ENCODE assay signal across 32 mouse cellular contexts in the genomic region with DNA sequence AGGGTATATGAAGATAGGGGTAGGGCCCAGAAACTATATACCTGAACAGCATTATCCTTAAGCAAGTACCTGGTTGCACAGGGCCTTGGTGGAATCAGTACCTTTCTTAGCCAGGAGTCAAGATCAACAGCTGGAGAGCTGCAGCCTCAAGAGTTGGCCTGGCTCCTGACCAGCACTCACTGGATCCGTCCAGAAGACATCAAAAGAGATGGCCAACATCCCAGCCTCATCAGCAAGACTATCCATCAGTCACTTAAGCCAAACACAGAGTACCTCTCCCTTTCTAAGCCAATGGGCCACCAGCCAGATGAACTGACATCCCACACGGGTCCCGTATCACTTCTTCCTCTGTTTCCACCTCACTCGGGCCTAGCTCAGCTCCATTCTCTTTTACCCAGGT.
A peak's percentile ranks its signal among the peaks of the same experiment; 100 is the strongest.
DNase-seq lines count a peak whose midpoint lies in the region; ATAC-seq lines count a peak whose summit lies in the region.
"Had no signal": no experiment of that assay in that cellular context is flagged by ENCODE, and none has a peak within 500 bp of the region (broad histone marks: within the 10 kb centered on the region; RNA-seq: fewer than 3 reads in every experiment).

No protein-coding gene starts in this region.

- H3K27ac ChIP-seq in intestine, embryonic 15.5 days, result no peak overlapping the region
- H3K27ac ChIP-seq in forebrain, embryonic 16.5 days (ENCODE audit: low read length), result no peak overlapping the region
- H3K27ac ChIP-seq: embryonic facial prominence, embryonic 12.5 days; forebrain, embryonic 10.5 days; forebrain, embryonic 15.5 days; hindbrain, embryonic 10.5 days; hindbrain, embryonic 15.5 days; layer of hippocampus, adult 2 months; left cerebral cortex, adult 2 months; limb, embryonic 13.5 days; liver, embryonic 12.5 days; midbrain, embryonic 10.5 days; midbrain, embryonic 15.5 days; neural tube, embryonic 15.5 days had no signal

- H3K27me3 ChIP-seq in intestine, embryonic 15.5 days (replicated peaks), result no peaks in the 10 kb centered on the region
- no peaks in the 10 kb centered on the region for H3K27me3 ChIP-seq in forebrain, embryonic 16.5 days (replicated peaks; ENCODE audit: control insufficient read depth, insufficient read depth, low read length)
- H3K27me3 ChIP-seq: CH12.LX; embryonic facial prominence, embryonic 12.5 days; forebrain, embryonic 15.5 days; heart, embryonic 12.5 days; hindbrain, embryonic 15.5 days; limb, embryonic 13.5 days; midbrain, embryonic 15.5 days; neural tube, embryonic 15.5 days had no signal

- DNase-seq in heart, adult 11 months, result peak; percentile 91
- DNase-seq in heart, adult 9 months (ENCODE audit: low spot score in 2 of 2), result no peak
- DNase-seq in lung, postnatal 36 days, result peak; percentile 10
- no peak for DNase-seq in lung, adult 18-20 months
- peak; percentile 70 to 78 for DNase-seq in gastrocnemius, adult 8-10 months (ENCODE audit: low spot score in 2 of 2)
- peak; percentile 78 for DNase-seq in gastrocnemius, postnatal 25 days
- DNase-seq: adrenal gland, adult 2 months; cerebellum, adult 9-11 months; kidney, adult 18-20 months; kidney, postnatal 36 days; liver, postnatal 0 days; lung, postnatal 14 days; right cerebral cortex, postnatal 25 days; thymus, postnatal 4 days had no signal

- H3K36me3 ChIP-seq in intestine, embryonic 15.5 days, result no peaks in the 10 kb centered on the region
- H3K36me3 ChIP-seq in forebrain, embryonic 16.5 days (ENCODE audit: control insufficient read depth, insufficient read depth), result no peaks in the 10 kb centered on the region
- H3K36me3 ChIP-seq: embryonic facial prominence, embryonic 12.5 days; forebrain, embryonic 10.5 days; forebrain, embryonic 15.5 days; heart, embryonic 12.5 days; hindbrain, embryonic 10.5 days; hindbrain, embryonic 15.5 days; limb, embryonic 13.5 days; liver, embryonic 12.5 days; midbrain, embryonic 10.5 days; midbrain, embryonic 15.5 days; neural tube, embryonic 15.5 days had no signal

- H3K9ac ChIP-seq in intestine, embryonic 15.5 days, result no peak overlapping the region
- H3K9ac ChIP-seq in forebrain, embryonic 16.5 days (replicated peaks; ENCODE audit: low read depth, low read length), result no peak overlapping the region
- H3K9ac ChIP-seq: embryonic facial prominence, embryonic 12.5 days; forebrain, embryonic 15.5 days; heart, embryonic 12.5 days; hindbrain, embryonic 15.5 days; limb, embryonic 13.5 days; liver, embryonic 12.5 days; liver, postnatal 0 days; midbrain, embryonic 15.5 days; neural tube, embryonic 15.5 days had no signal

- no peaks in the 10 kb centered on the region for H3K4me1 ChIP-seq in intestine, embryonic 15.5 days (replicated peaks)
- H3K4me1 ChIP-seq in forebrain, embryonic 16.5 days (replicated peaks; ENCODE audit: control insufficient read depth, insufficient read depth, low read length), result no peaks in the 10 kb centered on the region
- H3K4me1 ChIP-seq: embryonic facial prominence, embryonic 12.5 days; forebrain, embryonic 10.5 days; forebrain, embryonic 15.5 days; heart, embryonic 12.5 days; hindbrain, embryonic 10.5 days; hindbrain, embryonic 15.5 days; limb, embryonic 13.5 days; liver, embryonic 12.5 days; midbrain, embryonic 10.5 days; midbrain, embryonic 15.5 days had no signal

- 70% methylated on average over 4 of the region's 4 CpGs for WGBS in intestine, embryonic 15.5 days
- 87% methylated on average over 4 of the region's 4 CpGs for WGBS in forebrain, embryonic 16.5 days

- ATAC-seq in intestine, embryonic 15.5 days, result no peak
- ATAC-seq in forebrain, embryonic 16.5 days, result no peak
- ATAC-seq: activated CD4-positive, CD25-positive, alpha-beta regulatory T cell, adult 4 months; forebrain, embryonic 15.5 days; inflammation-experienced regulatory T-cells, adult 6 months; liver, embryonic 12.5 days; liver, postnatal 0 days; midbrain, embryonic 15.5 days had no signal

- H3K9me3 ChIP-seq in intestine, embryonic 15.5 days, result no peaks in the 10 kb centered on the region
- H3K9me3 ChIP-seq in forebrain, embryonic 16.5 days (ENCODE audit: control insufficient read depth, low read length), result no peaks in the 10 kb centered on the region
- H3K9me3 ChIP-seq: embryonic facial prominence, embryonic 12.5 days; forebrain, embryonic 10.5 days; forebrain, embryonic 15.5 days; heart, embryonic 12.5 days; hindbrain, embryonic 10.5 days; hindbrain, embryonic 15.5 days; limb, embryonic 13.5 days; liver, embryonic 12.5 days; midbrain, embryonic 10.5 days; midbrain, embryonic 15.5 days; neural tube, embryonic 15.5 days had no signal

- no peak overlapping the region for H3K4me3 ChIP-seq in intestine, embryonic 15.5 days (replicated peaks)
- no peak overlapping the region for H3K4me3 ChIP-seq in forebrain, embryonic 16.5 days (replicated peaks; ENCODE audit: low read length)
- H3K4me3 ChIP-seq: embryonic facial prominence, embryonic 12.5 days; forebrain, embryonic 10.5 days; forebrain, embryonic 15.5 days; heart, embryonic 12.5 days; hindbrain, embryonic 10.5 days; hindbrain, embryonic 15.5 days; layer of hippocampus, adult 2 months; left cerebral cortex, adult 2 months; limb, embryonic 13.5 days; liver, embryonic 12.5 days; midbrain, embryonic 10.5 days; midbrain, embryonic 15.5 days; neural tube, embryonic 15.5 days had no signal

- no peak overlapping the region for H3K4me2 ChIP-seq in intestine, embryonic 15.5 days (replicated peaks)
- no peak overlapping the region for H3K4me2 ChIP-seq in forebrain, embryonic 16.5 days (ENCODE audit: low read length)
- H3K4me2 ChIP-seq: embryonic facial prominence, embryonic 12.5 days; forebrain, embryonic 15.5 days; heart, embryonic 12.5 days; hindbrain, embryonic 15.5 days; limb, embryonic 13.5 days; liver, embryonic 12.5 days; midbrain, embryonic 15.5 days; neural tube, embryonic 15.5 days had no signal

Comparison
In these comparisons a context has a peak if more than half of its experiments do, and no peak if none do; other contexts are left out.
1. DNase-seq: peak in heart, adult 11 months (single experiment), lung, postnatal 36 days (single experiment), gastrocnemius, adult 8-10 months (2 of 2) and gastrocnemius, postnatal 25 days (single experiment); none in heart, adult 9 months (0 of 2) and lung, adult 18-20 months (0 of 2).